Comparison of ENCODE assay signal across 8 mouse cellular contexts in genomic region chr5:142816811-142817523, GRCm38 (mm10). TPM values are rescaled to one million over a fixed set of nuclear protein-coding genes. Genes with fewer than 3 reads are reported as not detected.
DNase-seq lines count a peak whose midpoint lies in the region; ATAC-seq and TF ChIP-seq lines count a peak whose summit lies in the region.

No protein-coding gene starts in this region.

- peak overlapping the region; percentile 97 for H3K4me3 ChIP-seq in forebrain, embryonic 14.5 days (ENCODE audit: low read depth, low read length)
- H3K4me3 ChIP-seq in layer of hippocampus, adult 2 months, result peak overlapping the region; percentile 99
- peak overlapping the region; percentile 88 for H3K4me3 ChIP-seq in lung, embryonic 15.5 days

- peak overlapping the region; percentile 99 for H3K4me2 ChIP-seq in forebrain, embryonic 14.5 days (ENCODE audit: low read length)
- H3K4me2 ChIP-seq in lung, embryonic 15.5 days, result peak overlapping the region; percentile 91

- TF ChIP-seq CTCF in layer of hippocampus, adult 2 months (conservative IDR thresholded peaks at IDR 0.05), result peak; percentile 51

- peak overlapping the region; percentile 100 for H3K27ac ChIP-seq in forebrain, embryonic 14.5 days (ENCODE audit: low read depth, low read length)
- H3K27ac ChIP-seq in layer of hippocampus, adult 2 months, result peak overlapping the region; percentile 100
- peak overlapping the region; percentile 100 for H3K27ac ChIP-seq in lung, embryonic 15.5 days

- DNase-seq in adrenal gland, postnatal 25 days, result peak; percentile 67
- DNase-seq in forebrain, embryonic 14.5 days (ENCODE audit: low spot score), result peak; percentile 56
- peak; percentile 77 to 88 for DNase-seq in heart, postnatal 36 days
- peak; percentile 70 to 74 for DNase-seq in layer of hippocampus, adult 2 months (ENCODE audit: low spot score in 2 of 2)
- peak; percentile 74 for DNase-seq in right cerebral cortex, adult 18-20 months
- peak; percentile 74 to 81 for DNase-seq in urinary bladder, postnatal 4 days (ENCODE audit: low spot score in 2 of 2)

- H3K9me3 ChIP-seq in forebrain, embryonic 14.5 days (replicated peaks; ENCODE audit: control insufficient read depth, low read length), result no peaks in the 10 kb centered on the region
- H3K9me3 ChIP-seq in lung, embryonic 15.5 days, result no peaks in the 10 kb centered on the region

- peaks cover 26% of the 10 kb centered on the region for H3K36me3 ChIP-seq in forebrain, embryonic 14.5 days (ENCODE audit: control insufficient read depth, insufficient read depth, low read length)
- H3K36me3 ChIP-seq in lung, embryonic 15.5 days, result no peaks in the 10 kb centered on the region

- intact Hi-C loops in heart, postnatal 36 days (cut with DNase I), result loop anchor here (2.0 to 10.0 kb wide), 2 partner anchors 88 to 708 kb away; partner anchors contain the start of gene Rac1

- H3K27me3 ChIP-seq in forebrain, embryonic 14.5 days (replicated peaks; ENCODE audit: control insufficient read depth, insufficient read depth, low read length), result no peaks in the 10 kb centered on the region
- no peaks in the 10 kb centered on the region for H3K27me3 ChIP-seq in lung, embryonic 15.5 days

- peak; percentile 34 for ATAC-seq in CD4-positive, CD25-positive, alpha-beta regulatory T cell, adult 4 months
- no peak for ATAC-seq in forebrain, embryonic 14.5 days
- ATAC-seq in lung, embryonic 15.5 days (ENCODE audit: borderline replicate concordance, extremely low read depth, low FRiP score, low TSS enrichment), result no peak

- WGBS in forebrain, embryonic 14.5 days, result under 1% methylated on average over 70 of the region's 71 CpGs
- WGBS in lung, embryonic 15.5 days, result 0% methylated on average over 71 of the region's 71 CpGs

- peaks cover 10% of the 10 kb centered on the region for H3K4me1 ChIP-seq in forebrain, embryonic 14.5 days (ENCODE audit: control insufficient read depth, insufficient read depth, low read length)
- H3K4me1 ChIP-seq in lung, embryonic 15.5 days, result peaks cover 17% of the 10 kb centered on the region

- peak overlapping the region; percentile 100 for H3K9ac ChIP-seq in forebrain, embryonic 14.5 days (ENCODE audit: low read length)
- peak overlapping the region; percentile 99 for H3K9ac ChIP-seq in lung, embryonic 15.5 days

RNA-seq across cellular contexts. Expression of gene Tnrc18, which starts 0.5 kb away (rescaled TPM):
- polyA plus RNA-seq in CD4-positive, CD25-positive, alpha-beta regulatory T cell, adult 4 months (2017; shearing (Covaris generic)), result 1 to 10 TPM; 2.8 to 3.7 TPM
- 114 and 123 TPM in 2 replicates for total RNA-seq in adrenal gland, postnatal 25 days (2021)
- 27.5 and 36.6 TPM in 2 replicates for polyA plus RNA-seq in forebrain, embryonic 14.5 days (2014; fragmentation: Nextera tagmentation; extraction: Ambion mirVana)
- 10 to 100 TPM; 55.4 to 62.3 TPM for total RNA-seq in heart, postnatal 36 days (2021)
- 100 to 1,000 TPM; 142 to 143 TPM for total RNA-seq in layer of hippocampus, adult 2 months (2021)
- 30.7 and 32.3 TPM in 2 replicates for polyA plus RNA-seq in lung, embryonic 15.5 days (2015; fragmentation: Nextera tagmentation; extraction: Ambion mirVana)
